13 mouse cellular contexts compared by ENCODE assay signal in genomic region chr1:163619831-163620230, GRCm38 (mm10).
"Had no signal": no experiment of that assay in that cellular context is flagged by ENCODE, and none has a peak within 500 bp of the region (broad histone marks: within the 10 kb centered on the region; RNA-seq: fewer than 3 reads in every experiment).

No protein-coding gene starts in this region.

- H3K9me3 ChIP-seq: intestine, embryonic 15.5 days; liver, embryonic 15.5 days; midbrain, embryonic 10.5 days had no signal

- DNase-seq: kidney, adult 9 months; lung, adult 2 months; lung, postnatal 36 days; midbrain, embryonic 14.5 days; right cerebral cortex, adult 18-20 months; right cerebral cortex, postnatal 25 days; thymus, postnatal 36 days had no signal

- H3K27ac ChIP-seq: intestine, embryonic 15.5 days; left cerebral cortex, adult 2 months; liver, embryonic 15.5 days; midbrain, embryonic 10.5 days had no signal

- H3K27me3 ChIP-seq: intestine, embryonic 15.5 days; liver, embryonic 15.5 days had no signal

- H3K36me3 ChIP-seq: intestine, embryonic 15.5 days; liver, embryonic 15.5 days; midbrain, embryonic 10.5 days had no signal

- H3K4me2 ChIP-seq: intestine, embryonic 15.5 days; liver, embryonic 11.5 days; liver, embryonic 15.5 days had no signal

- H3K4me3 ChIP-seq: intestine, embryonic 15.5 days; left cerebral cortex, adult 2 months; liver, embryonic 15.5 days; midbrain, embryonic 10.5 days had no signal

- H3K4me1 ChIP-seq: intestine, embryonic 15.5 days; liver, embryonic 15.5 days had no signal

- H3K9ac ChIP-seq: intestine, embryonic 15.5 days; liver, embryonic 15.5 days had no signal

- ATAC-seq: intestine, embryonic 15.5 days; lung, postnatal 0 days had no signal
